Mouse (Mus musculus) gonadal fat pad, adult 2 months (tissue): ENCODE data around the gene 2210011C24Rik. TPM values are rescaled to one million over a fixed set of nuclear protein-coding genes. Genes with fewer than 3 reads are reported as not detected.

Experiments used
- DNase-seq: peaks from one replicate; pipeline ENCODE4 v3.0.0-alpha.2; 2012; ENCODE audit warnings: low read depth
- polyA plus RNA-seq: library from polyadenylated mRNA; depleted of rRNA; stranded (reverse); fragments of >200 nt; gene quantifications from 2 replicates; pipeline ENCODE4 v1.2.3, GENCODE M21; 2012; rRNA removed

The 2210011C24Rik gene
- 0.86 and 1.1 TPM in 2 replicates for polyA plus RNA-seq

- no peak for DNase-seq
Measured at GRCm38 (mm10) chr8:84011705-84012498, at the start of gene 2210011C24Rik. Gene 2210011C24Rik, minus strand, starts transcription at chr8:84012171.

GRCm38 (mm10) chr8:84060245-84060644 is 48.3 kb upstream of the 2210011C24Rik start:
- no peak for DNase-seq

GRCm38 (mm10) chr8:84059226-84059625 is 47.3 kb upstream of the 2210011C24Rik start:
- no peak for DNase-seq

DNA sequence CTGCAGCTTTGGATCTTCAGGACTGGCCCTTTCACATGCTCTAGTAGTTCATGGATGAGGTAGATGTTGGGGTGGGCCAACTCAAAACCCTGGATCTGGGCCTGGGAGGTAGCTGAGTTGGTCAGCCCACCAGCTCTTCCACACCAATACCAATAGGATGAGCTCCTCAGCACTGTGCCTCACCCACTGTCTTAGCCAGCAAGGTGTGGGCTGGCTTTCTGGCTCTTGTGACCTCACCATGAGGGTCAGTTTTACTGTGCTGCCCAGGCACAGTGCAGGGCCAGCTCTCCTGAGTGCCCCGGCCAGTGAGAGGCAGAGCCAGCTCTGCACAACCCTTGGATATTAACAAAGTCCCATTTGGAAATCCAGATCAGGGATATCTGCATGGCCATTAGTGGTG is 45.9 kb upstream of the 2210011C24Rik start:
- no peak for DNase-seq

DNA sequence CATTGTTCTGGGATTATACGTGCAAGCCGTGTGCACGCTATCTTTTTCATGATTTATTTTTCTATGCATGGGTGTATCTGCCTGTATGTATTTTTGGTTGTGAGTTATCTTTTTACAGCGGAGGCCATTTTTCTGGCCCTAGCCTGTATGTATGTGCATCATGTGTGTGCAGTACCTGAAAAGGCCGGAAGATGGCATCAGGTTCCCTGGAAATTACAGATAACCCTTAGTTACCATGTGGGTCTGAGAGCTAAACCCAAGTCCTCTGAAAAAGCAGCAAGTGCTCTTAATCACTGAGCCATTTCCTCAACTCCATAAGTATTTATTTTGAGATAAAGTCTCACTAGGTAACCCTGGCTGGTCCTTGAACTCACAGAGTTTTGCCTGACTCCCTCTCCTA is 41.3 kb upstream of the 2210011C24Rik start:
- no peak for DNase-seq

DNA sequence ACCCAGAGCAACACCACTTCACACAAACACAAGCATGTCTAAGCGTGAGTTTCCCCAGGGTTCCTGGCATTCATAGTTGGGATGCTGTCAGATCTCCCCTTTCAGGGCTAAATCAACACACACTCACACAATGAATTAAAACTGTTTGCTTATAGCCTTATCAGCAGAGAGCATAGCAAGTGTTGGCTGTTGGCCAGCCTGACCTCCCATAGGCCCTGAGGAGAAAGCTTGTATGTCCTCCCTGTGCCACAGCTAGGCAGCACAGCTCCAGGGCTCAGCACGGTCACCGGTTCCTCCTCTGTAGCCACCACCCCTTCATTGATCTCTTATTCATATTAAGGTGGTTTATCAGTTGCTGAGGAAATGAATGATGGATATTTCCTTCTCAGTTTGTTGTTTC is 40.8 kb upstream of the 2210011C24Rik start:
- no peak for DNase-seq

- no peak for DNase-seq
Measured at GRCm38 (mm10) chr8:84048171-84048570, 36.2 kb upstream of the 2210011C24Rik start.

GRCm38 (mm10) chr8:84046505-84046904 is 34.5 kb upstream of the 2210011C24Rik start:
- no peak for DNase-seq

DNA sequence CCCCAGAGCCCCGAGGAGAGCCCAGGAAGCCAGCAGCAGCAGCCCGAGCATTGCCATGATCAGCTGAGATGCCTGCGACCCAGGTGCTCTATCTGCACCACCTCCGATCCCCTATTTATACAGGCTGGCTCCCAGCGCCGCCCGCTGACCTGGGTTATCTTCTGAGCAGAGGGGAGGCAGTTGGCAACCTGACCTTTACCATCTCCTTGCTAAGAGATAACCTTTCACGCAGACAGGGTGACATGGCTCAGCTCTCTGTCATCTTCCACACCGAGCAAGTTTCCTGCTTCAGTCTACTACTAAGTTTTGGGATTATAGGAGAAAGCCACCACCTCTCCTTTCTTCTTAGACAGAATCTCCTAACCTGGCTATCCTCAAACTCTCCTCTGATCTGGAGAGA is 32.9 kb upstream of the 2210011C24Rik start, which contains the start of gene Rln3:
Gene Rln3, minus strand, starts transcription at position 101 of the 400 bp plus-strand sequence.
- no peak for DNase-seq

DNA sequence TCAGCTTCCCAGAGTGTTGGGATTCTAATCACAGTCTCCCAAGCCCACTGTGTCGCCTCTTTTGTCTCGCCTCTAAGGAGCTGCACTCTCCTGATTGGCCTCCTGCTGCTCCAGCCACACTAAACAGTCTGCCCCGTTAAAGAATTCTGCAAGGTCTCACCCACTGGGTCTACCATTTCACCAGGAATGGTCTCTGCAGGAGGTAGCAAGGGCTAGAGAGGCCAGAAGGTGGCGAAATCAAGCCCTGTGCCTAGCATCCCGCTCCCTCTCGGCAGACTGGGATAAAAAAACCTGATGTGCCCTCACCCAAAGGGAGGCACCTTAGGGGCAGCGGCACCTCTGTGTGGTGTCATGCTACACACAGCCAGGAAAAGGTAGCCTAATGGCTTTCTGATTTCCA is 32.1 kb upstream of the 2210011C24Rik start:
- no peak for DNase-seq

- no peak for DNase-seq
Measured at GRCm38 (mm10) chr8:84042948-84043342, 31.0 kb upstream of the 2210011C24Rik start.

- no peak for DNase-seq
Measured at GRCm38 (mm10) chr8:84042066-84042947, 30.3 kb upstream of the 2210011C24Rik start, which contains the start of gene Il27ra. Gene Il27ra, minus strand, starts transcription at chr8:84042589.

DNA sequence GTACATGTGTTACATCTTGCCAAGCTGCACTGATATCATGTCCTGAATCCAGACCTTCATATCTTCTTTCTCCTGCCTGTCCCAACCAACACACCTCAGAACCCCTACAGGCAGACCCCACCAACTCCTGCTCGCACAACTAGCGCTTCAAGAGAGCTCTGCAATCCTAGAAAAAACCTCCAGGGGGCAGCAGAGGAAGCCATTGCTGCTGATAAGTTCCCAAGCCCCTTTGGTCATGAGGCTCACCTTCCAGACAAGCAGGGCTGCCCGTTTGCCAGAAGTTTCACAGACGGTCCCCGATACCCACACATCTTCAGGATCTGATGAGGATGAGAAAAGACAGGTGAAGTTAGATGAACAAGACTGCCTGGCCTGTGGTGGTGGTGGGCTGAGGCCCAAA is 27.1 kb upstream of the 2210011C24Rik start:
- no peak for DNase-seq

DNA sequence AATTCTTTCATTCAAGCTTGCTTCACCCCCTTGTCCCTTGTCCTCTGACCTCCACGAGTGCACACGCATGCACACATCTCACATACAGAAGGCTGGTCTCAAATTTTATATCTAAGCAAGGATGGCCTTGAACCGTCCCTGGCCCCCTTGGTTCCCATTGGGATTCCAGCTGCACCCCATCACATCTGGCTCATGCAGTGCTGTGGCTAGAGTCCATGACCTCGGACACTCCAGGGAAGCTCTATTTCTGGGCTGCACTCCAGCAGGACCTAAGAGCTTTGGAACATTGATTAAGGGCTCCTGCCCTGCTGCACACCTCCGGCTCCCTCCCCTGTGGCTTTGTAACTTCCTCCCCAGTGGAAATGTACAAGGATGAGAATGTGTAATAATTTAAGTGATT is 26.0 kb upstream of the 2210011C24Rik start:
- no peak for DNase-seq

- no peak for DNase-seq
Measured at GRCm38 (mm10) chr8:84032777-84033176, 20.8 kb upstream of the 2210011C24Rik start.

- no peak for DNase-seq
Measured at GRCm38 (mm10) chr8:84029272-84029671, 17.3 kb upstream of the 2210011C24Rik start.

- no peak for DNase-seq
Measured at GRCm38 (mm10) chr8:84027449-84027848, 15.5 kb upstream of the 2210011C24Rik start.

DNA sequence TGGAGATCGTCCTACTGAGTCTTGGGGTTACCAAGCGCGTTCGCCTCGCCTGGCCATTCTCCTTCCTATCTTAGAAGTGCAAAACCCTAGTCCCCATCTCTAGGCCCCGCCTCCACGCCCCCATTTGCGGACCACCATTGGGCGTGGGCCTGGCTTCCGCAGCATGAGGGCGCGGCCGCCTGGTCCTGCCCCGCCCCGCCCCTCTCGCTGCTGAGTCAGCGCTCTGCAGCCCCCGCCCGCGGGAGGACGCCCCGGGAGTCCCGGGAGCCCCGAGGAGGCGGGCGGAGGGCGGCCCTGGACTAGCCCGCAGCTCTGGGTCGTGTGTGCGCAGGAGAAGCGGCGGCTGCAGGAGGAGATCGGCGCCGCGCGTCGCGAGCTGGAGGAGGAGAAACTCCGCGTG is 13.9 kb upstream of the 2210011C24Rik start:
- no peak for DNase-seq

- DNase-seq, result no peak
Measured at GRCm38 (mm10) chr8:84024171-84024570, 12.2 kb upstream of the 2210011C24Rik start.

DNA sequence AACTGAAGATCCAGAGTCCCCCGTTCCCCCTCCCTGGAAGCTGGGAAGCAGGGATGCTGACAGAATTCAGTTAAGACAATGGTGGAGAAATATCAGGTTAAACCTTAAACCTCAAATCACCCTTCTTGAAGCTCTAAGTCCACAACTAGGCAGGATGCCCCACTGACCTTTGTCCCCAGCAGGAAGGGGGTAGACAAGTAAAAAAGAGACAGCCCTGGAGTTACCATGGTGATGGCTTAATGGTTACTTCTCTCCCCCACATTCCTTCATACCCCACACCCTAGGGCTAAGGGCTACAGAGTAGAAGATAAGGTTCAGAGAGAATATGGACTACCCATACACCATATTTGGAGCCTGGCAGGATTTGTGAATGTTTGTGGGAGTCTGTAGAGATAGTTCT is 11.7 kb upstream of the 2210011C24Rik start:
- DNase-seq, result no peak

DNA sequence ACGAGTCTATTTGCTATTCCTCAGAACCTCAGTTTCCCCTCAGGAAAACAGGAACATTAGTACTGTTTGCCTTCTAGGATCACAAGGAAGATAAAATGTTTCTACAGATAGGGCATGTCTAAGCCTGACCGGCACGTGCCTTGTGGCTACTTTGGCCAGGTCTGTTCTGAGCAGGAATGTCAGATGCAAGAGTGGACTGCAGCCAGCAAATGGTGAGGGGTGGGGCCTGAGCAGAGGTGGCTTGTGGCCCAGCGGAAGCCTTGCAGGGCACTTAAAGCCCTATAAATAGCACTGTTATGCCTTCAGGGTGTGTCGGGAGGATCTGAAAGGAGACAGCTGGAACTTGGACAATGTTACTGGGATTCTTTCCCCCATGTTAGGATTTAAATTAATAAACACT is 11.1 kb upstream of the 2210011C24Rik start:
- DNase-seq, result no peak

DNA sequence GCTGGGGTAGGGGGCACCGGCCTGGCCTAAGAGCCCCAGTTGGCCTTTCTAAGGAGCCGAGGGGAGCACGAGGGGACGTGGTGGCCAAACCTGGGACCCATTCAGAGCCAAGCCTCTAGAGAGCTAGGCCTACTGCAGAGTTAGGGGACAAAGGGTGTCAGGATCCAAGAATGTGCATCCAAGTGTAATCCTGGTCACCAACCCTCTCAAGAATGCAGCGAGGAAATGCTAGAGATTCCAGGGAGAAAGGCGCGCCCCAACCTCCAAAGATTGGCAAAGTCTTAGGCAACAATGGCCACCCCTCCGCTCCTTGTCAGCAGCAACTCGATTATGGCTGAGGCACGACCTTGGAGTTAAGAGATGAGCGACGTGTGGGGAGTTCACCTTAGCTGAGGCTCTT is 9.6 kb upstream of the 2210011C24Rik start:
- no peak for DNase-seq

- DNase-seq, result no peak
Measured at GRCm38 (mm10) chr8:84021096-84021495, 9.1 kb upstream of the 2210011C24Rik start, which contains the start of gene Palm3. Gene Palm3, plus strand, starts transcription at chr8:84021471.
